Mouse (Mus musculus): ENCODE results near the gene Tob1.

Gene Tob1

GRCm38 (mm10) chr11:94229207-94229960 is 18.1 kb downstream of the Tob1 start:
- DNase-seq (ENCODE audit: low spot score) = no peak

GRCm38 (mm10) chr11:94230244-94230643 is 19.0 kb downstream of the Tob1 start:
- DNase-seq (ENCODE audit: low spot score) = no peak

- peak; percentile 24 for DNase-seq (ENCODE audit: low spot score)
These were observed 20.7 kb downstream of the Tob1 start for GRCm38 (mm10) chr11:94231821-94232552.

- DNase-seq (ENCODE audit: low spot score) = no peak
These were observed 22.2 kb downstream of the Tob1 start for GRCm38 (mm10) chr11:94233405-94233804.

- DNase-seq (ENCODE audit: low spot score) = no peak
These were observed 23.1 kb downstream of the Tob1 start for GRCm38 (mm10) chr11:94234380-94234779.

- DNase-seq (ENCODE audit: low spot score) = no peak
These were observed 23.6 kb downstream of the Tob1 start for GRCm38 (mm10) chr11:94234857-94235256.

- DNase-seq (ENCODE audit: low spot score) = peak; percentile 94
These were observed 24.8 kb downstream of the Tob1 start for GRCm38 (mm10) chr11:94236074-94236473.

- no peak for DNase-seq (ENCODE audit: low spot score)
These were observed 27.5 kb downstream of the Tob1 start for GRCm38 (mm10) chr11:94238786-94239185.

- no peak for DNase-seq (ENCODE audit: low spot score)
These were observed 28.5 kb downstream of the Tob1 start for GRCm38 (mm10) chr11:94239706-94240105.

GRCm38 (mm10) chr11:94242760-94243421 is 31.6 kb downstream of the Tob1 start:
- peak; percentile 45 for DNase-seq (ENCODE audit: low spot score)

- DNase-seq (ENCODE audit: low spot score) = peak; percentile 28
These were observed 32.3 kb downstream of the Tob1 start for GRCm38 (mm10) chr11:94243422-94244180.

GRCm38 (mm10) chr11:94244385-94244784 is 33.1 kb downstream of the Tob1 start:
- DNase-seq (ENCODE audit: low spot score) = no peak

- DNase-seq (ENCODE audit: low spot score) = peak; percentile 58
These were observed 34.9 kb downstream of the Tob1 start, which contains the start of gene Wfikkn2 for GRCm38 (mm10) chr11:94245955-94246788. Gene Wfikkn2 (minus strand): TSS chr11:94246005.

- no peak for DNase-seq (ENCODE audit: low spot score)
These were observed 35.5 kb downstream of the Tob1 start for GRCm38 (mm10) chr11:94246789-94247061.

- no peak for DNase-seq (ENCODE audit: low spot score)
These were observed 41.9 kb downstream of the Tob1 start for GRCm38 (mm10) chr11:94253156-94253555.

- no peak for DNase-seq (ENCODE audit: low spot score)
These were observed 42.4 kb downstream of the Tob1 start for GRCm38 (mm10) chr11:94253691-94254090.

GRCm38 (mm10) chr11:94255733-94256132 is 44.5 kb downstream of the Tob1 start:
- DNase-seq (ENCODE audit: low spot score) = no peak

GRCm38 (mm10) chr11:94257987-94258386 is 46.7 kb downstream of the Tob1 start:
- DNase-seq (ENCODE audit: low spot score) = no peak

GRCm38 (mm10) chr11:94259814-94260213 is 48.6 kb downstream of the Tob1 start:
- DNase-seq (ENCODE audit: low spot score) = no peak

GRCm38 (mm10) chr11:94261585-94262370 is 50.5 kb downstream of the Tob1 start:
- no peak for DNase-seq (ENCODE audit: low spot score)

All from embryo, embryonic 10 days (tissue).